Mouse (Mus musculus): ENCODE measurements around the gene Elf3. TPM values are rescaled to one million over a fixed set of nuclear protein-coding genes. Genes with fewer than 3 reads are reported as not detected.

Gene Elf3
- polyA plus RNA-seq (2017; shearing (Covaris generic)): not detected

GRCm38 (mm10) chr1:135258380-135259127 lies at the start of gene Elf3:
Gene Elf3 (minus strand): TSS chr1:135258568.

GRCm38 (mm10) chr1:135283826-135284291 lies 25.5 kb upstream of the Elf3 start, which contains the start of gene Rnpep:
Gene Rnpep (minus strand): TSS chr1:135284084.

Other genes starting within 250 kb of the Elf3 start
- gene Lgr6, start 153.3 kb downstream of the Elf3 start, polyA plus RNA-seq (2017; shearing (Covaris generic)): 0.16 TPM
- gene Ptpn7, start 125.9 kb downstream of the Elf3 start, polyA plus RNA-seq (2017; shearing (Covaris generic)): 344 TPM
- gene Arl8a, start 111.7 kb downstream of the Elf3 start, polyA plus RNA-seq (2017; shearing (Covaris generic)): 12.4 TPM
- gene Gpr37l1, start 90.9 kb downstream of the Elf3 start, polyA plus RNA-seq (2017; shearing (Covaris generic)): not detected
- 42.7 TPM for gene Rnpep, start 25.5 kb upstream of the Elf3 start, polyA plus RNA-seq (2017; shearing (Covaris generic))
- gene Timm17a, start 55.2 kb upstream of the Elf3 start, polyA plus RNA-seq (2017; shearing (Covaris generic)): 139 TPM
- gene Lmod1, start 66.2 kb upstream of the Elf3 start, polyA plus RNA-seq (2017; shearing (Covaris generic)): not detected
- gene Shisa4, start 116.7 kb upstream of the Elf3 start, polyA plus RNA-seq (2017; shearing (Covaris generic)): not detected
- gene Ipo9, start 171.9 kb upstream of the Elf3 start, polyA plus RNA-seq (2017; shearing (Covaris generic)): 81.6 TPM